Mouse (Mus musculus): ENCODE measurements around the gene Arel1. TPM values are rescaled to one million over a fixed set of nuclear protein-coding genes. Genes with fewer than 3 reads are reported as not detected.

Arel1 gene
- polyA plus RNA-seq, 1 experiment from 2014 or later: 13.2 TPM

DNA sequence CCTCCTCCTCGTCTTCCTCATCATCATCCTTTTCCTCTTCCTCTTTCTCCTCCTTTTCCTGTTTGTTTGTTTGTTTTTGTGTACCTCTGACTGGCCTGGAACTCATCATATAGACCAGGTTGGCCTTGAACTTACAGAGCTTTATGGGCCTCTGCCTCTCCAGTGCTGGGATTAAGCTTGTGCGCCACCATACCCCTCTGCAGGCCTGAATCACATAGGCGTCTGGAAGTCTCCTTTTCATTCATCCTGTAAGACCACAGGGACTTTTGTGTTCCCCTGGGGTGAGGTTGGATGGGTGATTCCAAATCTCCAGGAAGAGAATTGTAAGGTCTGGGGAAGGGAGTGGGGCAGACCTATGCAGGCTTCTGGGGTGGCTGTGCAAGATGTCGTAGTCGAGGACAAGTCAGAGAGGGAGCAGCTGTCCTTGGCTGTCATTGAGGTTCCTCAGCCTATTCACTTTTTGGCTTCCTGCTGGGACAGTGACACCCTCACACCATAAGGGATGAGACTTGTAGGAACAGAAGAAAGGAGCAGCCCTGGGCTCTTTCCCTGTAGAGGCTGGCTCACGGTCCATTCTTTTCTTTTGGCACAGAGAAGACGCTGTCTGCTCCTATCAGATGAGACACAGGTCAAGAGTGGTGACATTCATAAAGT lies 86.2 kb downstream of the Arel1 start:
- Histone ChIP-seq H3K9me3 (ENCODE audit: control insufficient read depth, low read length) (peaks cover 6% of the 10 kb centered on the region; the same call in 1 of the 2 replicates), H3K4me3 (ENCODE audit: control insufficient read depth in 1 of 2, insufficient read depth in 1 of 2, low read depth in 1 of 2, low read length in 2 of 2) (no peak overlapping the region), H3K27ac (replicated peaks in 1 of 2; ENCODE audit: control insufficient read depth in 1 of 2, insufficient read depth in 1 of 2, low read depth in 2 of 2, low read length in 2 of 2) (no peak overlapping the region), H3K4me1 (ENCODE audit: control insufficient read depth in 2 of 2, insufficient read depth in 2 of 2, low read length in 2 of 2) (no peaks in the 10 kb centered on the region; a peak in 1 of 4 replicates), H3K36me3 (ENCODE audit: control insufficient read depth, insufficient read depth, low read length) (no peaks in the 10 kb centered on the region), H3K4me2 (ENCODE audit: low read length) (no peak overlapping the region), H3K27me3 (ENCODE audit: control insufficient read depth, insufficient read depth, low read length) (peaks cover 22% of the 10 kb centered on the region; the same call in 1 of the 2 replicates), H3K9ac (ENCODE audit: low read length) (no peak overlapping the region)
- WGBS: 77% methylated on average over 7 of the region's 7 CpGs
- ATAC-seq (ENCODE audit: insufficient number of reproducible peaks, insufficient read depth, low FRiP score, low read depth): no peak

DNA sequence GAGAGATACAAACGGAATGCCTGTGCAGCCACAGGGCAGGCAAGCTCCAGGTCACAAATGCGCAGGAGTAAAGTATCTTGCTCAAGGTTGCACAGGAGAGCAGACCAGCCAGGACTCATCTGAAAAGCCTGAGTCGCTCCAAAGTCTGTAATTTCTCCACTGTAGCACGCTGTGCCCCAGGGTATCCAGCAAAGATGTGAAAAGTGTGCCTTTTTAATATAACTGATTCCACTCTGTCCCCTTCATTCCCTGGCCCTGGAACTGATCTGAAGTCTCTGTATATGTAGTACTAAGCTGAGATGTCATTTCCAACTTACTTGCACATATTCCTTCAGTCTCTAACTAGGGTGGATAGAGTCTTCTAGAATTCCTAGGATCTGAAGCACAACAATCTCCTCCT lies 87.9 kb downstream of the Arel1 start:
- H3K4me1 ChIP-seq (ENCODE audit: control insufficient read depth in 2 of 2, insufficient read depth in 2 of 2, low read length in 2 of 2): no peaks in the 10 kb centered on the region; a peak in 1 of 4 replicates
- H3K9ac ChIP-seq (ENCODE audit: low read length): no peak overlapping the region
- no peak overlapping the region for H3K4me2 ChIP-seq (ENCODE audit: low read length)
- no peak overlapping the region for H3K4me3 ChIP-seq (ENCODE audit: control insufficient read depth in 1 of 2, insufficient read depth in 1 of 2, low read depth in 1 of 2, low read length in 2 of 2)
- no peak overlapping the region for H3K27ac ChIP-seq (replicated peaks in 1 of 2; ENCODE audit: control insufficient read depth in 1 of 2, insufficient read depth in 1 of 2, low read depth in 2 of 2, low read length in 2 of 2)
- peaks cover 36% of the 10 kb centered on the region for H3K27me3 ChIP-seq (ENCODE audit: control insufficient read depth, insufficient read depth, low read length)
- H3K36me3 ChIP-seq (ENCODE audit: control insufficient read depth, insufficient read depth, low read length): no peaks in the 10 kb centered on the region
- no peak for ATAC-seq (ENCODE audit: insufficient number of reproducible peaks, insufficient read depth, low FRiP score, low read depth)
- WGBS: 77% methylated on average over 4 of the region's 4 CpGs
- peaks cover 4% of the 10 kb centered on the region; the same call in 1 of the 2 replicates for H3K9me3 ChIP-seq (ENCODE audit: control insufficient read depth, low read length)

GRCm38 (mm10) chr12:84880091-84880490 lies 90.6 kb downstream of the Arel1 start:
- H3K4me3 ChIP-seq (ENCODE audit: control insufficient read depth in 1 of 2, insufficient read depth in 1 of 2, low read depth in 1 of 2, low read length in 2 of 2): no peak overlapping the region
- ATAC-seq (ENCODE audit: insufficient number of reproducible peaks, insufficient read depth, low FRiP score, low read depth): no peak
- no peaks in the 10 kb centered on the region for H3K9me3 ChIP-seq (ENCODE audit: control insufficient read depth, low read length)
- H3K27me3 ChIP-seq (ENCODE audit: control insufficient read depth, insufficient read depth, low read length): peaks cover 63% of the 10 kb centered on the region
- H3K4me2 ChIP-seq (ENCODE audit: low read length): no peak overlapping the region
- no peak overlapping the region for H3K27ac ChIP-seq (replicated peaks in 1 of 2; ENCODE audit: control insufficient read depth in 1 of 2, insufficient read depth in 1 of 2, low read depth in 2 of 2, low read length in 2 of 2)
- peaks cover 2 to 19% of the 10 kb centered on the region in 2 experiments; a peak in 3 of 4 replicates for H3K4me1 ChIP-seq (ENCODE audit: control insufficient read depth in 2 of 2, insufficient read depth in 2 of 2, low read length in 2 of 2)
- WGBS: 49% methylated on average over 11 of the region's 11 CpGs
- H3K9ac ChIP-seq (ENCODE audit: low read length): no peak overlapping the region
- H3K36me3 ChIP-seq (ENCODE audit: control insufficient read depth, insufficient read depth, low read length): no peaks in the 10 kb centered on the region

- H3K36me3 ChIP-seq (ENCODE audit: control insufficient read depth, insufficient read depth, low read length): no peaks in the 10 kb centered on the region
- ATAC-seq (ENCODE audit: insufficient number of reproducible peaks, insufficient read depth, low FRiP score, low read depth): 0 out of 2 replicates have a peak, but pooled peaks have one; percentile 57
- no peaks in the 10 kb centered on the region for H3K9me3 ChIP-seq (ENCODE audit: control insufficient read depth, low read length)
- H3K9ac ChIP-seq (ENCODE audit: low read length): peak within 1 kb of the TSS; percentile 64
- H3K27me3 ChIP-seq (ENCODE audit: control insufficient read depth, insufficient read depth, low read length): peaks cover 68% of the 10 kb centered on the region
- peak within 1 kb of the TSS; percentile 38 to 45 for H3K4me3 ChIP-seq (ENCODE audit: control insufficient read depth in 1 of 2, insufficient read depth in 1 of 2, low read depth in 1 of 2, low read length in 2 of 2)
- peaks cover 2 to 19% of the 10 kb centered on the region in 2 experiments; a peak in 3 of 4 replicates for H3K4me1 ChIP-seq (ENCODE audit: control insufficient read depth in 2 of 2, insufficient read depth in 2 of 2, low read length in 2 of 2)
- WGBS: 3% methylated on average over 34 of the region's 34 CpGs
- no peak within 1 kb of the TSS for H3K27ac ChIP-seq (replicated peaks in 1 of 2; ENCODE audit: control insufficient read depth in 1 of 2, insufficient read depth in 1 of 2, low read depth in 2 of 2, low read length in 2 of 2)
- peak within 1 kb of the TSS; percentile 79 for H3K4me2 ChIP-seq (ENCODE audit: low read length)
These were observed 94.1 kb downstream of the Arel1 start, which contains the start of gene Ltbp2 for GRCm38 (mm10) chr12:84876481-84877121. Gene Ltbp2, minus strand, starts transcription at chr12:84876532.

DNA sequence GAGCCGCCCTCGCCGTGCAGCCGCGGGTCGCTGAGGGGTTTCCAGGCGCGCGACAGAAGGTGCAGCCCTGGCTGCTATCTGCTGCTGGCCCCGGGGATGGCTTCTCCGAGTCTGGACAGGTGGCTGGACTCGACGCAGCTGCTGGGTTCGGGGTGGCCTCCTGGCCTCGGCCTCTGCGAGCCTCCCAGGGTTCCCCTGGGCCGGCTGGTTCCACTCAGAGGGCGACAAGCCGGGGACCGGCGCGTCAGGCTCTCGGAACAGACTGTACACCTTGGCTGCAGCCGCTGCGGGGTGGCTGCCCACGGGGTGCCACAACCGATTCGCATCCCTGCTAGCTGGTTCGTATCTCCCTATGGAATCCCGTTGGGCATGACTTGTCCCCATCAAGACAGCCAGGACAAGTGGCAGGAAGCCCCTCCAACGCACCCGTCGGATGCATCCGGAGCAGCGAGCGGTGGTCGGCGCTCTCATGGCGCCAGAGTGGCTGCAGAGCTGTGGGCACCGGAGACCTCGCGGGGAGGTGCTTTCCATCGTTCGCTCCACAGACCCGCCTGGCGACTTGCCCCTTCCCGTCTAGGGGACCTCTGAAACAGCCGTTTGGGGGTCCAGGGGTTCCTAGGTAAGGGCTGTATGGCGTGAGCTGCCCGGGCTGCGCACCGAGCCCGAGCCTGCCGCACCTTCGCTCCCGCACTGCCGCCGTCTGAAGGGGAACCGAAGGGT lies 94.8 kb downstream of the Arel1 start:
- Histone ChIP-seq H3K27me3 (ENCODE audit: control insufficient read depth, insufficient read depth, low read length) (peaks cover 67% of the 10 kb centered on the region), H3K4me3 (ENCODE audit: control insufficient read depth in 1 of 2, insufficient read depth in 1 of 2, low read depth in 1 of 2, low read length in 2 of 2) (peak overlapping the region; percentile 38 to 45), H3K9ac (ENCODE audit: low read length) (peak overlapping the region; percentile 64), H3K9me3 (ENCODE audit: control insufficient read depth, low read length) (no peaks in the 10 kb centered on the region), H3K36me3 (ENCODE audit: control insufficient read depth, insufficient read depth, low read length) (no peaks in the 10 kb centered on the region), H3K4me1 (ENCODE audit: control insufficient read depth in 2 of 2, insufficient read depth in 2 of 2, low read length in 2 of 2) (peaks cover 2 to 19% of the 10 kb centered on the region in 2 experiments; a peak in 3 of 4 replicates), H3K4me2 (ENCODE audit: low read length) (peak overlapping the region; percentile 79), H3K27ac (replicated peaks in 1 of 2; ENCODE audit: control insufficient read depth in 1 of 2, insufficient read depth in 1 of 2, low read depth in 2 of 2, low read length in 2 of 2) (no peak overlapping the region)
- ATAC-seq (ENCODE audit: insufficient number of reproducible peaks, insufficient read depth, low FRiP score, low read depth): no peak
- WGBS: under 1% methylated on average over 59 of the region's 59 CpGs

DNA sequence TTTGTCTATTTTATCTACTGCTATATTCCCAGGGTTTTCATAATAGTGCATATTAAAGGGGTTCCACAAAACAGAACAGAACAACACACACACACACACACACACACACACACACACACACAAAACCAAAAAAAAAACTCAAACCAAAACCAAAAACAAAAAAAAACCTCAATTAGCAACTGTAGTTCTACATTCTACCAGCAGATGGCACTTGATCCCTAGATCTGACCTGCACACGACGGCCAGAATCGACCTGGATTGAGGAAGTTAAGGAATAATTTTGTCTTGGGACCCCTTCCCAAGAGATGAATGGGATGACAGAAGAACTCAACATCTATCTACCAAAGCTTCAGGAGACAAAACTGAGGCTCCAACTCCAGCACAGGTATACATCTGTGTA lies 97.3 kb downstream of the Arel1 start:
- H3K9ac ChIP-seq (ENCODE audit: low read length): no peak overlapping the region
- H3K4me3 ChIP-seq (ENCODE audit: control insufficient read depth in 1 of 2, insufficient read depth in 1 of 2, low read depth in 1 of 2, low read length in 2 of 2): no peak overlapping the region
- H3K4me2 ChIP-seq (ENCODE audit: low read length): no peak overlapping the region
- peaks cover 58% of the 10 kb centered on the region for H3K27me3 ChIP-seq (ENCODE audit: control insufficient read depth, insufficient read depth, low read length)
- H3K27ac ChIP-seq (replicated peaks in 1 of 2; ENCODE audit: control insufficient read depth in 1 of 2, insufficient read depth in 1 of 2, low read depth in 2 of 2, low read length in 2 of 2): no peak overlapping the region
- H3K9me3 ChIP-seq (ENCODE audit: control insufficient read depth, low read length): no peaks in the 10 kb centered on the region
- no peak for ATAC-seq (ENCODE audit: insufficient number of reproducible peaks, insufficient read depth, low FRiP score, low read depth)
- H3K4me1 ChIP-seq (ENCODE audit: control insufficient read depth in 2 of 2, insufficient read depth in 2 of 2, low read length in 2 of 2): peaks cover 2 to 19% of the 10 kb centered on the region in 2 experiments; a peak in 3 of 4 replicates
- WGBS: 0% methylated on average over 3 of the region's 3 CpGs
- H3K36me3 ChIP-seq (ENCODE audit: control insufficient read depth, insufficient read depth, low read length): no peaks in the 10 kb centered on the region

DNA sequence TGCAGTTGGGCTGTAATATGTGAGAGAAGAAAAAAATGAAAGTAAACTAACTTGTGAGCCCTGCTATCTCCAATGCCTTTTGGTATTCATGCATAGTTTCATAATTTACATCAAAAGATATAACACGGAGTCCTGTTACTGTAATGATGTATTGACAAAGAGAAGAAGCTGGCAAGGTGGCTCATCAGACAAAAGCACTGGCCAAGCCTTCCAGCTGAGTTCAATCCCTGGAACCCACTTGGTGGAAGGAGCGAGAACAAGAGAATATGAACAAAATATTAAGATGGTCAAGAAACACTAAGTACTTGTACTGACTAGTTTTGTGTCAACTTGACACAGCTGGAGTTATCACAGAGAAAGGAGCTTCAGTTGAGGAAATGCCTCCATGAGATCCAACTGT lies 98.4 kb downstream of the Arel1 start:
- 62% methylated on average over 2 of the region's 2 CpGs for WGBS
- peaks cover 2 to 19% of the 10 kb centered on the region in 2 experiments; a peak in 3 of 4 replicates for H3K4me1 ChIP-seq (ENCODE audit: control insufficient read depth in 2 of 2, insufficient read depth in 2 of 2, low read length in 2 of 2)
- ATAC-seq (ENCODE audit: insufficient number of reproducible peaks, insufficient read depth, low FRiP score, low read depth): no peak
- no peak overlapping the region for H3K9ac ChIP-seq (ENCODE audit: low read length)
- H3K9me3 ChIP-seq (ENCODE audit: control insufficient read depth, low read length): no peaks in the 10 kb centered on the region
- no peak overlapping the region for H3K4me2 ChIP-seq (ENCODE audit: low read length)
- no peak overlapping the region for H3K27ac ChIP-seq (replicated peaks in 1 of 2; ENCODE audit: control insufficient read depth in 1 of 2, insufficient read depth in 1 of 2, low read depth in 2 of 2, low read length in 2 of 2)
- H3K27me3 ChIP-seq (ENCODE audit: control insufficient read depth, insufficient read depth, low read length): peaks cover 51% of the 10 kb centered on the region
- no peaks in the 10 kb centered on the region for H3K36me3 ChIP-seq (ENCODE audit: control insufficient read depth, insufficient read depth, low read length)
- H3K4me3 ChIP-seq (ENCODE audit: control insufficient read depth in 1 of 2, insufficient read depth in 1 of 2, low read depth in 1 of 2, low read length in 2 of 2): no peak overlapping the region

All from heart, embryonic 14.5 days (tissue).